Mouse (Mus musculus) liver, postnatal 0 days (tissue): ENCODE results near the gene Zfand3.

Experiments used
- CTCF ChIP-seq: sonication (generic); IDR thresholded peaks from 2 replicates; pipeline ENCODE4 v1.5.1; 2016; ENCODE audit warnings: antibody characterized with exemption, low read depth
- EP300 ChIP-seq: IDR thresholded peaks from 2 replicates; pipeline ENCODE4 v1.6.1; 2016; ENCODE audit warnings: antibody characterized with exemption, low read depth, mild to moderate bottlenecking

- TF ChIP-seq CTCF = no peak
- no peak for TF ChIP-seq EP300
These were observed 88.7 kb downstream of the Zfand3 start for GRCm38 (mm10) chr17:30093148-30093749.
